Mouse (Mus musculus): Measurements from ENCODE around the gene Vars. TPM values are rescaled to one million over a fixed set of nuclear protein-coding genes. Genes with fewer than 3 reads are reported as not detected.
"Not testable (repeated sequence)": the region's sequence is repeated elsewhere in the genome, so short reads cannot be mapped to it uniquely, and the experiment has no call there.

Gene Vars
- total RNA-seq, 1 experiment from 2014 or later: 415 TPM

- ATAC-seq (replicated peaks in 1 of 2; ENCODE audit: insufficient read depth in 1 of 2, low FRiP score in 2 of 2, low TSS enrichment in 1 of 2, low read depth in 1 of 2, poor library complexity in 2 of 2, severe bottlenecking in 2 of 2): no peak
Observed at GRCm38 (mm10) chr17:34964640-34965049, 36.1 kb upstream of the Vars start.

GRCm38 (mm10) chr17:34965627-34966026, 35.2 kb upstream of the Vars start:
- ATAC-seq (replicated peaks in 1 of 2; ENCODE audit: insufficient read depth in 1 of 2, low FRiP score in 2 of 2, low TSS enrichment in 1 of 2, low read depth in 1 of 2, poor library complexity in 2 of 2, severe bottlenecking in 2 of 2): no peak

GRCm38 (mm10) chr17:34969822-34970221, 31.0 kb upstream of the Vars start, which contains the start of gene Gm20481:
Gene Gm20481, plus strand, starts transcription at chr17:34969912.
- not testable (repeated sequence) for ATAC-seq (replicated peaks in 1 of 2; ENCODE audit: insufficient read depth in 1 of 2, low FRiP score in 2 of 2, low TSS enrichment in 1 of 2, low read depth in 1 of 2, poor library complexity in 2 of 2, severe bottlenecking in 2 of 2)

- ATAC-seq (replicated peaks in 1 of 2; ENCODE audit: insufficient read depth in 1 of 2, low FRiP score in 2 of 2, low TSS enrichment in 1 of 2, low read depth in 1 of 2, poor library complexity in 2 of 2, severe bottlenecking in 2 of 2): not testable (repeated sequence)
Observed at GRCm38 (mm10) chr17:34970850-34971249, 29.9 kb upstream of the Vars start.

- ATAC-seq (replicated peaks in 1 of 2; ENCODE audit: insufficient read depth in 1 of 2, low FRiP score in 2 of 2, low TSS enrichment in 1 of 2, low read depth in 1 of 2, poor library complexity in 2 of 2, severe bottlenecking in 2 of 2): peak in 1 of 2 experiments; percentile 18; a peak in 1 of 4 replicates
Observed at GRCm38 (mm10) chr17:34971694-34972068, 29.1 kb upstream of the Vars start.

GRCm38 (mm10) chr17:34972069-34972749, 28.6 kb upstream of the Vars start, which contains the start of the genes Hspa1a and Hspa1l:
Gene Hspa1a, minus strand, starts transcription at chr17:34972156.
Gene Hspa1l, plus strand, starts transcription at chr17:34972703.
- peak; percentile 91 to 95 for ATAC-seq (replicated peaks in 1 of 2; ENCODE audit: insufficient read depth in 1 of 2, low FRiP score in 2 of 2, low TSS enrichment in 1 of 2, low read depth in 1 of 2, poor library complexity in 2 of 2, severe bottlenecking in 2 of 2)

- no peak for ATAC-seq (replicated peaks in 1 of 2; ENCODE audit: insufficient read depth in 1 of 2, low FRiP score in 2 of 2, low TSS enrichment in 1 of 2, low read depth in 1 of 2, poor library complexity in 2 of 2, severe bottlenecking in 2 of 2)
Observed at GRCm38 (mm10) chr17:34975581-34976492, 24.9 kb upstream of the Vars start.

GRCm38 (mm10) chr17:34977000-34977399, 23.8 kb upstream of the Vars start:
- no peak for ATAC-seq (replicated peaks in 1 of 2; ENCODE audit: insufficient read depth in 1 of 2, low FRiP score in 2 of 2, low TSS enrichment in 1 of 2, low read depth in 1 of 2, poor library complexity in 2 of 2, severe bottlenecking in 2 of 2)

- no peak for ATAC-seq (replicated peaks in 1 of 2; ENCODE audit: insufficient read depth in 1 of 2, low FRiP score in 2 of 2, low TSS enrichment in 1 of 2, low read depth in 1 of 2, poor library complexity in 2 of 2, severe bottlenecking in 2 of 2)
Observed at GRCm38 (mm10) chr17:34978239-34978638, 22.5 kb upstream of the Vars start.

- ATAC-seq (replicated peaks in 1 of 2; ENCODE audit: insufficient read depth in 1 of 2, low FRiP score in 2 of 2, low TSS enrichment in 1 of 2, low read depth in 1 of 2, poor library complexity in 2 of 2, severe bottlenecking in 2 of 2): no peak
Observed at GRCm38 (mm10) chr17:34979631-34980030, 21.2 kb upstream of the Vars start.

GRCm38 (mm10) chr17:34980655-34981054, 20.1 kb upstream of the Vars start:
- ATAC-seq (replicated peaks in 1 of 2; ENCODE audit: insufficient read depth in 1 of 2, low FRiP score in 2 of 2, low TSS enrichment in 1 of 2, low read depth in 1 of 2, poor library complexity in 2 of 2, severe bottlenecking in 2 of 2): no peak

- ATAC-seq (replicated peaks in 1 of 2; ENCODE audit: insufficient read depth in 1 of 2, low FRiP score in 2 of 2, low TSS enrichment in 1 of 2, low read depth in 1 of 2, poor library complexity in 2 of 2, severe bottlenecking in 2 of 2): peak; percentile 70 to 86
Observed at GRCm38 (mm10) chr17:34981690-34982180, 19.1 kb upstream of the Vars start, which contains the start of gene Lsm2. Gene Lsm2, plus strand, starts transcription at chr17:34981862.

GRCm38 (mm10) chr17:34982328-34982727, 18.5 kb upstream of the Vars start:
- 0 out of 4 replicates have a peak, but pooled peaks of 1 of the 2 experiments have one; percentile 7 for ATAC-seq (replicated peaks in 1 of 2; ENCODE audit: insufficient read depth in 1 of 2, low FRiP score in 2 of 2, low TSS enrichment in 1 of 2, low read depth in 1 of 2, poor library complexity in 2 of 2, severe bottlenecking in 2 of 2)

- no peak for ATAC-seq (replicated peaks in 1 of 2; ENCODE audit: insufficient read depth in 1 of 2, low FRiP score in 2 of 2, low TSS enrichment in 1 of 2, low read depth in 1 of 2, poor library complexity in 2 of 2, severe bottlenecking in 2 of 2)
Observed at GRCm38 (mm10) chr17:34984218-34984617, 16.6 kb upstream of the Vars start.

- no peak for ATAC-seq (replicated peaks in 1 of 2; ENCODE audit: insufficient read depth in 1 of 2, low FRiP score in 2 of 2, low TSS enrichment in 1 of 2, low read depth in 1 of 2, poor library complexity in 2 of 2, severe bottlenecking in 2 of 2)
Observed at GRCm38 (mm10) chr17:34994751-34995150, 6.0 kb upstream of the Vars start.

- ATAC-seq (replicated peaks in 1 of 2; ENCODE audit: insufficient read depth in 1 of 2, low FRiP score in 2 of 2, low TSS enrichment in 1 of 2, low read depth in 1 of 2, poor library complexity in 2 of 2, severe bottlenecking in 2 of 2): not testable (repeated sequence)
Observed at GRCm38 (mm10) chr17:34995192-34995591, 5.6 kb upstream of the Vars start.

GRCm38 (mm10) chr17:34995927-34996326, 4.9 kb upstream of the Vars start:
- not testable (repeated sequence) for ATAC-seq (replicated peaks in 1 of 2; ENCODE audit: insufficient read depth in 1 of 2, low FRiP score in 2 of 2, low TSS enrichment in 1 of 2, low read depth in 1 of 2, poor library complexity in 2 of 2, severe bottlenecking in 2 of 2)
